Mouse (Mus musculus) embryonic fibroblast, embryonic 13.5 days (primary cell): ENCODE measurements around the gene Coro2a. TPM values are rescaled to one million over a fixed set of nuclear protein-coding genes. Genes with fewer than 3 reads are reported as not detected.

Experiments
- H3K27ac ChIP-seq: 2 replicates; pipeline ENCODE4 v1.5.1; 2012; ENCODE audit warnings: low read length, control low read depth, inconsistent platforms; ENCODE audit not compliant: insufficient read depth
- H3K4me1 ChIP-seq: 2 replicates; pipeline ENCODE4 v1.6.1; 2011; ENCODE audit warnings: low read length; ENCODE audit not compliant: control insufficient read depth, insufficient read depth
- H3K4me3 ChIP-seq: 2 replicates; pipeline ENCODE4 v1.5.1; 2011; ENCODE audit warnings: mild to moderate bottlenecking, control low read depth, low read length; ENCODE audit not compliant: insufficient read depth
- CTCF ChIP-seq: IDR thresholded peaks from 2 replicates; pipeline ENCODE4 v1.5.1; 2011; ENCODE audit warnings: mild to moderate bottlenecking, control low read depth, low read length, moderate library complexity, borderline replicate concordance; ENCODE audit not compliant: insufficient read depth
- POLR2A ChIP-seq: IDR thresholded peaks from 2 replicates; pipeline ENCODE4 v1.6.1; 2011; ENCODE audit warnings: low read depth, mild to moderate bottlenecking, control low read depth, low read length, moderate library complexity
- polyA plus RNA-seq: library from polyadenylated mRNA; stranded (reverse); fragments of >200 nt; gene quantifications from 2 replicates; pipeline ENCODE4 v1.2.4, GENCODE M21; 2011; ENCODE audit warnings: low read depth; ENCODE audit not compliant: missing spikeins, insufficient read length

Gene Coro2a
- polyA plus RNA-seq, 1 experiment = 0.81 TPM

DNA sequence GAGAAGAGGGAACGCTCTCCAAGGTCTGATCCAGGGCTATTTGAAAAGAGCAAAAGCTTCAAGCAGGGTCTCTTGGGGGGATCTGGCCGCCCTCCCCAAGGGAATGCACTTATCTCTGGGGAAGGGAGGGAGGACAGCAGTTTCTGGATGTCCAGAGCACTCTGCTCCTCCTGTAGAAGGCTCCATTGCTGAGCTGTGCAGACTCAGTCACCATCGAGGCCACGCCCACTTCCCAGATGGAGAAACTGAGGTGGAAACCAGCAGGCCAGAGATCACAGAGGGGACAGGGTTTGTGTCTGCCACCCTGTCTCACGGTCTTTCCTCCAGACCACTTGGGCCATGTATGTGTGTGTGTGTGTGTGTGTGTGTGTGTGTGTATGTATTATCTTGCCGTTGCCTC is 3.0 kb downstream of the Coro2a start:
- Histone ChIP-seq H3K27ac (no peak overlapping the region), H3K4me3 (no peak overlapping the region), H3K4me1 (no peaks in the 10 kb centered on the region)
- TF ChIP-seq POLR2A (no peak), CTCF (no peak)

DNA sequence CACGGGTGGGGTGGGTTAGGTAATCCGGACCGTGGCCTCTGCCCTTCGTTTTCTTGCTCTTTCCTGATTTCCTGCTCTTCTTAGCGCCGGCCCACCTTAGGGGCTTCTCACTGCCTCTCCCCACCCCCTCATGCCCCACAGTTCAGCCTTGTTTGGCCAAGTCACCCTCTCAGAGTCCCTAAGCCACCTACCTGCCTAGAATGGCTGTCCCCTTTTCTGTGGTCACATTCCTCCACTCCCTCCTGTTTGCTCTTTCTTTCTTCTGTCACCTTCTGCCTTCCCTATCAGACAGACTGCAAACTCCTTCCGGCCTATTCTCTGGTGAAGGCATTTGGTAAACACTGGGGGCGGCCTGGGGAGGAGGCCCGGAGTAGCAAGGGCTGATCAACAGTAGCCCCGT is 3.9 kb downstream of the Coro2a start:
- Histone ChIP-seq H3K4me1 (no peaks in the 10 kb centered on the region), H3K27ac (no peak overlapping the region), H3K4me3 (no peak overlapping the region)
- TF ChIP-seq POLR2A (no peak), CTCF (no peak)

DNA sequence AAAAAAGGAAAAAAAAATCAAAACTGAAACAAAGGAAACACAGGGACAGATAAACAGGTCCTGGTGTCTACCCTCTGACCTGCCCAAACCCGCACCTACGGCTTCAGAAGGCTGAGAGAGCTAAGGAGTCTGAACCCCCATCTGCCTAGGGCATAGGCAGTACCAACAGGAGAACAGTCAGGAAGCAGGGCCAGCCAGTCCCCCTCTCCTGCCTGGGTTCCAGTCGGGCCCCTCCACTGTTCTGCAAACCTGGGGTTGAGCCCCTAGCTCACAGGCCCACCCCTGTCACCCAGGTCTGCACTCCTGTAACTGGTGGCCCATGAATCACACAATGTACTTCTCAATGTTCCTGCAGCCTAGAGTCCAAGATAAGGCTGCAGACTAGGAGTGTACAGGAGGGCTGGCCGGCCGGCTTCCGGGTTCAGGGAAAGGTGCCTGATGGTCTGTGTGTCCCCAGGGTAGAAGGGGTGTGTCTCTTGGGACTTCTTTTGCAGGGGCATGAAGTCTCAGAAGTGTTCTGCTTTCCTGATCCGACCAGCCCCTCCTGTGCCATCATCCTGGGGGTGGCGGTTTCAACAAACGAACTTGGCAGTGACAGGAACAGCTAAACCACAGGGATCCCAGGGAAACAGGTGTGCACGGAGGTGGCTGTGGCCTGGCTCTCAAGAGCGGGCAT is 4.6 kb downstream of the Coro2a start:
- TF ChIP-seq POLR2A (no peak), CTCF (no peak)
- H3K27ac ChIP-seq = no peak overlapping the region
- no peak overlapping the region for H3K4me3 ChIP-seq
- H3K4me1 ChIP-seq = no peaks in the 10 kb centered on the region

DNA sequence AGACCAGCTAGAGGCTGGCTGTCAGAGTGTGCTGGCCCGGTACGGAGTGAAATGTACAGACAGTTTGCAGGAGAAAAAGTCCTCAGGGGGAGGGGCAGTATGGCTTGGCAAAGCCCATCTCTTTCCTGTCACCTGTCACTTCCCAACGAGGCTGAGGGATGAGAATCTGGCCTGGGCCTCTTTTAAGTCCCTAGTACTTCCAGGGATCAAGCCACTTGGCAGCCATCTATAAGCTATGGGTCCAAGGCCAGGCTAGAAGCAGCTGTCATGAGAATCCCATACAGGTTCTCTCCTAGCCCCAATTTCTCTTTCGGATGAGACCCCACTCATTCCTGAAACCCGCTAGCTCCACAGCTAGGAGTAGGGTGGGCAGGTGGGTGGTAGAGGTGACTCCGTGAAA is 5.6 kb downstream of the Coro2a start:
- H3K4me1 ChIP-seq = no peaks in the 10 kb centered on the region
- H3K27ac ChIP-seq = no peak overlapping the region
- H3K4me3 ChIP-seq = no peak overlapping the region
- TF ChIP-seq POLR2A = no peak
- TF ChIP-seq CTCF = no peak

DNA sequence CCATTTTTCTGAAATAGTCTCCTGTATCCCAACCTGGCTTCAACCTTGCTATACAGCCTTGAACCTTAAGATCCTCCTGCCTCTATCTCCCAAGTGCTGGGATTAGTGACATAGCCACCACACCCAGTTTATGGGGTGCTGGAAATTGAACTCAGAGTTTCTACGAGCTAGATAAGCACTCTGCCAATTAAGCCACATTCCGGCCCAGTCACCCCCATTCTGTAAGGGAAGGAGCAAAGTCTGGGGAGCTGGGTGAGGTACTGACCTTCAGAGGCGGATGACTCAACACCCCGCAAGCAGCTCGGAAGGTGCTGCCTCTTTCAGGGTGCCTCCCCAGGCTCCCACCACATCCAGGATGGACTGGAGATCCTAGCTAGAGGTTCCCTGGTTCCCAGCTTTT is 7.9 kb downstream of the Coro2a start:
- no peak for TF ChIP-seq POLR2A
- TF ChIP-seq CTCF = no peak
- Histone ChIP-seq H3K4me3 (no peak overlapping the region), H3K27ac (no peak overlapping the region), H3K4me1 (no peaks in the 10 kb centered on the region)

DNA sequence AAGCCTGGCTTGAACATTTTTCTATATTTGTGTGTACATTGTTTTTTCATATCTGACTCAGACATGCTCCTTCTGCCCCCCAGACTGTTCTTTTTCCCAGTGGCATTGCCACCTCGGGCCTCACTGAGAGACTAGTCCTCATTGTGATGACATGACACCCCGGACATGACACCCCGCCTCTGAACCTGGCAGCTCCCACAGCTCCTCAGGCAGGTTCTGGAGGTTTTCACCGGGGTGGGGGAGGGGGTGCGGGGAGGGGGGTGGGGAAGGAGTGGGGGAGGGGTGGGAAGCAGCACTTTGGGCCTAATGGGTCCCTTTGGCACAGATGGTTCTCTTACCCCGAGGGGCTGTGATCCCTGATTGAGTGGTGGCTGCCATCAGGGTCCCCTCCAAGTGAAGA is 8.5 kb downstream of the Coro2a start:
- Histone ChIP-seq H3K4me1 (no peaks in the 10 kb centered on the region), H3K27ac (no peak overlapping the region), H3K4me3 (no peak overlapping the region)
- TF ChIP-seq CTCF (no peak), POLR2A (no peak)

DNA sequence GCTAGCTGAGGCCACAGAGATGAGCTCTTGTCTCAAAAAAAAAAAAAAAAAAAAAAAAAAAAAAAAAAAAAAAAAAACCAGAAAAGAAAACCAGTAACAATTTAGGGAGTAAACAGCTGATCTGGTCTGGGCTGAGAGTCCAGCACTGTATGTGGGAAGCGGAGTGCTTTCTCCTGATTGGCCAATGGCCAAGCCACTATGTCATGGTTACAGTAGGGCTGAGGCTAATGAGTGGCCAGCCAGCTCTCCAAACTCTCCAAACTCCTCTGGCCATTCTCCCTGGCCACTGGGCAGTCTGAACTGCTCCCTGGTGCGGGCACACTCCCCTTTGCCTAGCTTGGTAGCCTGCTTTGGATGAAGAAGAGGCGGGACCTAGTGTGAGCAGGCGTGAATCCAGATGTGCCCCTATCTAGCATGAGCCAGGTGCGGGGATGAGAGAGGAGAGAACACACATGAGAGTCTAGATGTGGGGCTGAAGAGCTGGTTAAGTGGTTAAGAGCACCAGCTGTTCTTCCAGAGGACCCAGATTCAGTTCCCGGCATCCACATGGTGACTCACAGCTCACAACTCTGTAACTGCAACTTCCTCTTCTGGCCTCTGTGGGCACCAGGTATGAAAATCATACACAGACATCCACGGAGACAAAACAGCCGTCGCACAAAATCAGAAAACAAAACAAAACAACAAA is 10.0 kb downstream of the Coro2a start:
- Histone ChIP-seq H3K4me3 (no peak overlapping the region), H3K4me1 (no peaks in the 10 kb centered on the region), H3K27ac (no peak overlapping the region)
- TF ChIP-seq CTCF = no peak
- TF ChIP-seq POLR2A = no peak

DNA sequence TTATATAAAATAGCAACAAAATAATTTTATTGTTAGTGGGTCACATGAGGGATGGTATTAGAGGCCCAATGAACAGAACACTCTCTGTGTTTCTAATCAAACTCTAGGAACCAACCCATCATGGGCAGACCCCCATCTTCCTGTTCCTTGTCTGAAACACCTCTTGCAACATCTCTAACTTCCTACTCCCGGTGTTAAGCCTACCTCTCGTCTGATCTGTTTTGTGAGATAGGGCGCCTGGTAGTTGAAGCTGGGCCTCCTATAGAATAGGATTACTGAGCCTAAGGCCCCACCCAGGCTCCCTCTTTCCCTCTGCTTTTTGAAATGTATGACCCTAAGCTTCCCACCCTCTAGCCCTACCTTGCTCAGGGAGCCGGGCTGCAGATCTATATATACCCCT is 11.2 kb downstream of the Coro2a start:
- TF ChIP-seq POLR2A (no peak), CTCF (no peak)
- Histone ChIP-seq H3K4me3 (no peak overlapping the region), H3K4me1 (no peaks in the 10 kb centered on the region), H3K27ac (no peak overlapping the region)

DNA sequence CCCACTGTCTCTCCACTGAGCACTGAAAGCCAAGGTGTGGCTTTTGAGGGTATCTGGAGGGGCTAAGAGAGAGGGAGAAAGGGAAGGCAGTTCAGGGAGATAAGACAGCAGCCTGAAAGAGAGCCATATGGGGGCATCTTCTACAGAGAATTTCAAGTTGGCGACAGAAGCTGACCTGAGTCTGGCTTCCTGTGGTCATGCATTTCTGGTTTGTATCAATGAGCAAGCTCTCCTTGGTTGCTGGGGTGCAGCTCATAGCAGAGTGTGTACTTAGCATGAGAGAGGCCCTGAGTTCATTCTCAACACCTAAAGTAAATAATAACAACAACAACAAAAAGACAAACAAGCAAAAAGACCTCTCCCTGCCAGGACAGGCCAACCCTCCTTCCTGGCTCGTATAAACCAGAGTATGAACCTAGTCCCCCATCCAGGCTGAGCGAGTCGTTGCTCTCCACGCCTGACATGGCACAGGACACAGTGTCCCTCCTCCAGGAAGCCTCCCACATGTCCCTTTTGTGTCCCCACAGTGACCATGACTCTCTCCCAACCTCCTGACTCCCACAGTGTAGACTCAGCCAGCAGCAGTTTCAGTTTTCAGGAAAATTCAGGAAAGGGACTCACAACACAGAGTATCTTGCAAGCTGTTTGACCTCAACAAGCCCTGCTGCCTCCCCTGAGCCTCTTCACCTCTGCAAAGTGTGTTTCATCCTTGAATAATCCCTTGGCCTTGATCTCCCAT is 11.9 kb downstream of the Coro2a start:
- Histone ChIP-seq H3K27ac (no peak overlapping the region), H3K4me3 (no peak overlapping the region), H3K4me1 (no peaks in the 10 kb centered on the region)
- TF ChIP-seq POLR2A (no peak), CTCF (no peak)

DNA sequence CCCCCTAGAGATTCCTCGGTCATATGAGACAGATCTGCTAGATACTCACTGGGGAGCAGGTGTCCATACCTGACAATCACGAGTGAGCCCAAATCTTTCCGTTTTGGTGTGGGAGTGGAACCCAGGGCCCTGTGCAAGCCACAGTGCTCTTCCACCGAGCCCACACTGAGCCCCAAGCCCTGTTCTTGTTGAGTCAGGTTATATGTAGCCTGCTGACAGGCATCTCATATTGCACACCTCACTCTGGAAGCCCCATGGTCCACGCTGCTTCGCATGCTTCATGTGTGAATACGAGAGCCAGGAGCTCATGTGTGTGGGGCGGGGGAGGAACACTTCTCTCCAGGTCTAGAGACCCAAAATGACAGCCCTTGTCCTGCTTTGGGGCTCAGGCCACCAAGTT is 12.9 kb downstream of the Coro2a start:
- Histone ChIP-seq H3K4me1 (no peaks in the 10 kb centered on the region), H3K27ac (no peak overlapping the region), H3K4me3 (no peak overlapping the region)
- TF ChIP-seq CTCF (no peak), POLR2A (no peak)

DNA sequence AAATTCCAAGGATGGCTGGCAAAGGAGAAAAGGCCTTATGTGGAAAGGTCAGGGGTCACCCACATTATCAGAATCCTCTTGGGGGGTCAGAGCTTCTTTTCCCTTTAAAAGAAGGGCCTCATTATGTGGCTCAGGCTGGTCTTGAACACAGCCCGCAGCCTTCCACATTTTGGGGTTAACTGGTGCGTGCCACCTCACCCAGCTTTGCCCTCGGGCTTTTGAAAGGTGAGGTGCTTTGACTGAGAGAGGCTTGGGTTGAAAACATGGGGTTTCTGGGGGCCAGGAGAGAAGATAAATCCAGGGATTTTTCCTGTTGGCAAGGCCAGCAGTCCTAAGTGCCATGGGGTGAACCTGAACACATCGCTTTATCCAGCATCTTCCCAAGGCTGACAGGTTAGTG is 15.5 kb downstream of the Coro2a start:
- H3K4me1 ChIP-seq = no peaks in the 10 kb centered on the region
- H3K4me3 ChIP-seq = no peak overlapping the region
- TF ChIP-seq CTCF = no peak
- TF ChIP-seq POLR2A = no peak
- no peak overlapping the region for H3K27ac ChIP-seq
